Mouse (Mus musculus): ENCODE results near the gene Sim1. TPM values are rescaled to one million over a fixed set of nuclear protein-coding genes. Genes with fewer than 3 reads are reported as not detected.

Sim1 gene
- polyA plus RNA-seq, 1 experiment from 2014 or later = 0.02 TPM

DNA sequence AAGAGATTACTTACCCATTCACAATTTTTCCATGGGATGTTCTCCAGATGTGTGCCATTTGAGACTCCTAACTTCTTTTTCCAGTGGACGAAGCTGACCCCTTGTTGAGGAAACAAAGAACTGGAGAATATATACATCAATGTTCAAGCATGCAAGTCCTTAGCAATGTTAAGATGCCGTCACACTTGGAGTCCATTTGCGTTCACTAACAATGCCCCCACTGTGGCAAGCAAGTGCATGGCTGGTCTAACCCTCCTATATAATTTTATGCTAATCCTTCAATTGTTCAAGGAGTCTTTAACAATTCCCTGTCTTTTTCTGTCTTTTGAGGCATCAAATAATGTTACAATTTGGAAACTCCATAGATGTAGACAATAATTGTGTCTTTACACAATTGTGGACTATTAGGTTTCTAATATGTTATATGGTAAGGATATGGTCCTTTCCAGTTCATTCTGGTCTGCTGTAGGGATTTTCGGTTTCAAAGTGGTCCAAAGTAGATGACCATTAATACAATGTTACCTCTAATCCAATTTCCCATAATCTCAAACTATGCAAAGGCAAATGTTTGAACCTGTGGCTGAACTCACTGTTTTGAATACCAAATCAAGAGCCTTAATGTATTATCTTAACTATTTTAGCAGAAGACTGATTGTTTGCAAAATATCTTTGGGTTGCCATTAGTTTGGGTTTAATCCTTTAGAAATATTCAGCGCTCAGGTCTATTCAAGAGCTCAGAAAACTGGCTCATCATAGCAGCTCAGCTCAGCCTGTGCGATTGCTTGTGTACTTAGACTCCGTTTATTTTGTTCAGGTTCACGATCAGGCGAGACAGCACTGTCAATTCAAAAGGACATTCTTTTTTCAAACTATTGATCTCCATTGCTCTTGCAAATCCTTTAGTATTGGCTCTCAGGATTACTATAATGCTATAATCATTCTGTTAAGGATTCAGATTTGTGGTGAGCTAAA, 129.0 kb downstream of the Sim1 start:
- Histone ChIP-seq H3K36me3 (ENCODE audit: control insufficient read depth, insufficient read depth, low read length) (no peaks in the 10 kb centered on the region), H3K27me3 (replicated peaks; ENCODE audit: control insufficient read depth, insufficient read depth, low read length) (no peaks in the 10 kb centered on the region), H3K9me3 (ENCODE audit: control insufficient read depth, low read length) (no peaks in the 10 kb centered on the region), H3K27ac (ENCODE audit: low read length) (no peak overlapping the region), H3K4me2 (ENCODE audit: low read depth, low read length) (no peak overlapping the region), H3K9ac (ENCODE audit: low read depth, low read length) (no peak overlapping the region), H3K4me3 (ENCODE audit: low read length) (no peak overlapping the region), H3K4me1 (ENCODE audit: control insufficient read depth, insufficient read depth, low read length) (no peaks in the 10 kb centered on the region)
- 71% methylated on average over 9 of the region's 9 CpGs for WGBS
- ATAC-seq = no peak
